Mouse (Mus musculus): ENCODE measurements around the gene Rnf215. TPM values are rescaled to one million over a fixed set of nuclear protein-coding genes. Genes with fewer than 3 reads are reported as not detected.

Gene Rnf215
- 10 to 100 TPM; 43.2 to 52.4 TPM for polyA plus RNA-seq (2017; shearing (Covaris generic))

DNA sequence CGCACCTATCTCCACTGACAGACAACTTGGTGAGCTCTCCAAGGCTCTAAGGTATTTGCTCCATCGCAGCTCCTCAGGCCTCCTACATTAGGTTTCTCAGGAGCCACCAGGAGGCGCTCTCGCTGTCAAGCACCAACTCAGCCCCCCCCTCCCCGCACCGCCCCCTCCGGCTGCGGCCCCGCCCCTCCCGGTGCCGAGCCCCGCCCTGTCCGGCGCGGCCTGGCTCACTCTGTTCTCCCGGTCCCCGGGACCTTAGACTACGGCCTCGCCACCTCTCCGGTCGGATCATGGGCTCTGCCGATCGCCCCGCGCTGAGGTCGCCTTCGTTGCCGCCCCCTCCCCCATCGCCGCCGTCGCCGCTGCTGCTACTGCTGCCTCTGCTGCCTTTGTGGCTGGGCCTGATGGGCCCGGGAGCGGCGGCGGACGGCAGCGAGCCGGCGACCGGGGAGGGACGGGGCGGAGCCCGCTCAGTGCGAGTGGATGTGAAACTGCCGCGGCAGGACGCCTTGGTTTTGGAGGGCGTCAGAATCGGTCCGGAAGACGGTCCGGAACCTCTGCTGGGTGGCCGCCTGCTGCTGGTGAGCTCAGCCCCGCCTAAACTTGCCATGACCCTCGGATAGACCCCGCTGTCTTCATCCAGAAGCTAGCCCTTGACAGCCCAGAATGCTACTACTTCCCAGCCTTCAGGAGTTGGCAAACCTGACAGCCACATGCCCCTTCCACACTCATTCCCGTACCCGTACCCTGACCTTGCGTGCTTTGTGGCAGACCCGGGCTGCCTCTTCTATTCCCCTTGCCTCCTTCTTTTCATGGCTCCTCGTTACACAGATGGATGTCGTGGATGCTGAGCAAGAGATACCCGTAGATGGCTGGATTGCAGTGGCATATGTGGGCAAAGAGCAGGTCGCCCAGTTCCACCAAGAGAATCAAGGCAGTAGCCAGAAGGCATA, at the start of gene Rnf215:
TSS of gene Rnf215 (plus strand) at position 217 of the 950 bp plus-strand sequence.

DNA sequence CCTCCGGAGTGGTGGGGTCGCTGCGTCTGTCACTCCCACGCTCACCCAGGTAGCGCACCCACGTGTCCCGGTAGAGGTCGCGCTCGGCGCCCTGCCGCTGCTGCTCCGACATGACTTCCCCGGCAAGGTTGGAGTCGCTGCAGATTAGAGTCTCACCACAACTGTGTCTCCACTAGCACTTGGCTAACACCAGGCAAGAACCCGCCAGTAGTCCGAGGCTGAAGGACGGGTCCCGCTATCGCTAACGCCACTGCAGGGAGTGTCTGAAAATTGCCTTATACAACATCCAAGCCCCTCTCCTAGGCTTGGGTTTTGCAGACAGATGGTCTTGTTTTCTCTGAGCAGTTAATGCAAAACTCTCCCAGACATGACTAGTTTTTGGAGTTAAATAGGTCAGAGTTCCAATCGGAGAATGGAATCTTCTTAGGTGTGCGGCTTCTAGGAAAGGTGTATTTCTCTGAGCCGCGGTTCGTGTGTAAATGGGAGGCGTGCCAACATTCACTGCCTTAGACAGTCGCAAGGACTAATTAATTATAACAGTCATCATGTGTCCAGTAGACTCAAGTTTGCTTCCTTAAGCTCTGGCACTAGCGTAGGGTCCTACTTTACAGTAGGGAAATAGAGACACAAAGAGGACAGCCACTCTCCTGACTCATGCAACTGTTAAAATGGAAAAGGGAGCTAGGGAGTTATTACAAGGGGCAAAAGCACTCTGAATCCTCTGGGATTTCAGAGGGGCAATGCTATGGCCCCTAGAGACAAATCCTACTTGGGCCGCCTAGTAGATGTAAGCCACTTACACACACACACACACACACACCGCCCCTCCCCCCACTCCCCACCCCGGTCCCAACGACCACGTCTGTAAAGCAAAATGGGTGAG, 39.6 kb upstream of the Rnf215 start, which contains the start of gene Mtfp1:
TSS of gene Mtfp1 (minus strand) at position 275 of the 883 bp plus-strand sequence.

DNA sequence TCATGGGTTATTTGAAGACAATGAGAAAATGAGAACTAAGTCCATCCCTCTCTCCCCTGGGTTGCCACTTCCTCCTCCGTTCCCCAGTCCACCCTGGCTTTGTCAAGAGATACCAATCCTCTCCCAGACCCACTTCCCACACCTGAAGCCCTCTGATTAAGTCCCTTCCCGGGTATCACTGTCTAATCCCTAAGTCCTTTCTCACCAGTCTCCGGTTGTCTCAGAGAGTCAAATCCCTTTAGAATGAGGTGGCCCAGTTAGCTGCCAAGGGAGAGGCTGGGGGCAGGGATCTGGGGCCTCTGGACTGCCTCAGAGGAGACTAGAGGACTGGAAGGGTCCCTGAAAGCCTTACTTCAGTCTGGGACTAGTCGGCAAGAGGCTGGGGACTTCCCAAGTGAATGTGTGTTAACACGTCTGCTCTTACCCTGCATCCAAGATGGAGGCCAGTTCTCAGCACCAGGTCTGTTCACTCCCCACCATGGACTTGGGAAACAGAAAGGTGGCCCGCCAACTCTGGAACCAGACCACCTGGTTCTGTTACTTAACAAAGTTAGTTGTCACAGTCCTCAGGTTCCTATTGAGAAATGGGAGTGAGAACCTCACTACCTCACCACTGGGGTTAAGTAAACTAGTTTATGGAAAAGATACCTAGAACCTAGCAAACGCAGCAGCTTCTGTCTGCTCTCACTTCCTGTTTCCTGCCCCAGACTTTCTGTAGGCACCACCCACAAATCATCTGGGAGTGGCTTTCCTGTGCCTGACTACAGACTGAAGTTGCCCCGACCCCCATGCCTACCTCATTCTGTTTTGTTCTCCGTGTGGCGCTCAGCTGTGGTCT, 12.0 kb upstream of the Rnf215 start, which contains the start of gene Sec14l2:
TSS of gene Sec14l2 (minus strand) at position 674 of the 838 bp plus-strand sequence.

DNA sequence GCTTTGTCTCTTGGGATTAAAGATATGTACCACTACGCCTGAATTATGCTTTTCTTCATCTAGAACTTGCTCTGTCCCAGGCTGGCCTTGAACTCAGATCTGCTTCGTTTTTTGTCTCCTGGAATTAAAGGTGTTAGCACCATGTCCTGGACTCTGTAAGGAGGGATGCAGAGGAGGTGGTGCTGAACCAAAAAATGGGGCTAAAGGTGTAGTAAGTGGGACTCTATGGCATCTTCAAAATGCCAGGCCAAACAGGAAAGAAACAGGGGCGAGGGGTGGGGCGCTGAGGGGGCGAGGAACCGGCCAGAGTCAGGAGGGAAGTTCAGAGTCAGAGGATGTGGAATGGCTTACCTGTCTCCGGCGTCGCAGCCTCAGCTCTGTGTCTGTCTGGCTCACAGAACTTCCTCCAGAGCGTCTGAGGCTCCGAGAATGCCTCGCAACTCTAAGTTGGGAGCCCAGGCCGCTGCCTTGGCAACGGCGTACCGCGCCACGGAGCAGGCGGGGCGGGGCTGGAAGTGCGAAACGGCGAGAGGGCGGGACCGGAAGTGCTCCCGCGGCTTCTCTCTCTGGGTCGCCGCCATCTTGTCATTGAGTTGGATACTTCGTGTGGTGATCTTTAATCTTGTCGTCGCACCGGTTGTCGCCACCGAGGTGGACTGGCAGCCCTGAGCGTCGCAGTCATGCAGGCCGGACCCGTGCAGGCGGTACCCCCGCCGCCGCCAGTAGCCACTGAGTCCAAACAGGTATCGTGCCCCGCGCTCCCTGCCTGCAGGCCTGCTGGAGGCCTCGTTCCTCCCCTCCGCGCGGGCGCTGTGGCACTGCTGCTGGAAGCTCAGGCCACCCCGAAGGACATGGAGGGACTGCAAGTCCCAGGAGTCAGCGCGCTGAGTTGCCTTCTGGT, 25.1 kb downstream of the Rnf215 start, which contains the start of the genes Ccdc157 and Sf3a1:
TSS of gene Ccdc157 (minus strand) at position 486 of the 901 bp plus-strand sequence.
TSS of gene Sf3a1 (plus strand) at position 543 of the 901 bp plus-strand sequence.

DNA sequence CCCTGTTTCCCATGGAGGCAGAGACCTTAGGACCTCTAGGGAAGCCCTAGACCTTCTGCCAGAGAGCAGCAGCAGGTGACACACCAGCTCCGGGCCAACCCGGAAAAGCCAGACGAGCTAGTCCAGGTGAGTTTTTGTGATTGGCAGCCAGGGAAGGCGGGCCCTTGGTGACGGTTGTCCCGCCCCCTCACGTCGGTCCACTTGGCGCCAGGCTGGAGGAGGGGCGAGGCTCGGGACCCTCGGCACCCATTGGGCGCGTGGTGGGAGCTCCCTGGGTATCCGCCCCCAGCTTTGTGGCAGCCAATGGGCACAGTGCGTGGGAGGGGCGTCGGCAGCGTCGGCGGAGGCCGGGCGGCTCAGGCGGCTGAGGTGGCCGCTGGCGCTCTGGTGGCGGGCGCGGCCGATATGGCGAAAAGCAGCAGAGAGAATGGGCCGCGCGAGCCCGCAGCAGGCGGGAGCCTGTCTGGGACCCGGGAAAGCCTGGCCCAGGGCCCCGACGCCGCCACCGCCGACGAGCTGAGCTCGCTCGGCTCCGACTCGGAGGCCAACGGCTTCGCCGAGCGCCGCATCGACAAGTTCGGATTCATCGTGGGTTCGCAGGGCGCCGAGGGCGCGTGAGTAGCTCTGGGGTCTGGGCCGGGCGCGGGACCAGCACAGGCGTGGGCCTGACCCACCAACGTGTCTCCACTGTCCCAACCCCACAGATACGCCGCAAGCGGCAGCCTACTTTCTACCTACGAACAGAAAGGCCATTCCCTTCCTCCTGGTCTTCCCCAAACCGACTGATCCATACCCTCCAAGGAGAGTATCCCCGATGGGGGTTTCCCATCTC, 51.7 kb downstream of the Rnf215 start, which contains the start of gene Tbc1d10a:
TSS of gene Tbc1d10a (plus strand) at position 304 of the 832 bp plus-strand sequence.

Other genes with a start within 250 kb of the Rnf215 start
- gene 4921536K21Rik, start 240.1 kb upstream of the Rnf215 start, polyA plus RNA-seq (2017; shearing (Covaris generic)), result not detected
- under 1 TPM; 0.30 to 0.42 TPM for gene Dusp18, start 240.0 kb upstream of the Rnf215 start, polyA plus RNA-seq (2017; shearing (Covaris generic))
- gene Slc35e4, start 220.5 kb upstream of the Rnf215 start, polyA plus RNA-seq (2017; shearing (Covaris generic)), result 1 to 10 TPM; 3.9 to 4.0 TPM
- gene Tcn2, start 203.0 kb upstream of the Rnf215 start, polyA plus RNA-seq (2017; shearing (Covaris generic)), result 10 to 100 TPM; 17.7 to 51.7 TPM
- 10 to 100 TPM; 73.5 to 86.3 TPM for gene Pes1, start 171.2 kb upstream of the Rnf215 start, polyA plus RNA-seq (2017; shearing (Covaris generic))
- gene 4930556J24Rik, start 158.4 kb upstream of the Rnf215 start, polyA plus RNA-seq (2017; shearing (Covaris generic)), result under 1 TPM; 0.29 to 0.88 TPM
- gene Gal3st1, start 151.6 kb upstream of the Rnf215 start, polyA plus RNA-seq (2017; shearing (Covaris generic)), result 1 to 10 TPM in 1 of 2 experiments, under 1 TPM in 1; 0.33 to 1.8 TPM
- under 1 TPM in 1 of 2 experiments, not detected in 1; 0.75 TPM for gene Sec14l4, start 103.7 kb upstream of the Rnf215 start, polyA plus RNA-seq (2017; shearing (Covaris generic))
- 1 to 10 TPM in 1 of 2 experiments, under 1 TPM in 1; 0.19 to 1.5 TPM for gene Sec14l3, start 70.4 kb upstream of the Rnf215 start, polyA plus RNA-seq (2017; shearing (Covaris generic))
- gene Mtfp1, start 39.8 kb upstream of the Rnf215 start, polyA plus RNA-seq (2017; shearing (Covaris generic)), result 1 to 10 TPM; 1.9 to 4.1 TPM
- gene Sec14l2, start 11.8 kb upstream of the Rnf215 start, polyA plus RNA-seq (2017; shearing (Covaris generic)), result 1 to 10 TPM in 1 of 2 experiments, under 1 TPM in 1; 0.77 to 2.8 TPM
- 1 to 10 TPM; 4.4 to 9.4 TPM for gene Ccdc157, start 25.1 kb downstream of the Rnf215 start, polyA plus RNA-seq (2017; shearing (Covaris generic))
- gene Sf3a1, start 25.1 kb downstream of the Rnf215 start, polyA plus RNA-seq (2017; shearing (Covaris generic)), result 10 to 100 TPM; 69.4 to 69.8 TPM
- gene Tbc1d10a, start 51.6 kb downstream of the Rnf215 start, polyA plus RNA-seq (2017; shearing (Covaris generic)), result 100 to 1,000 TPM; 110 to 134 TPM
- 10 to 100 TPM; 45.3 to 46.4 TPM for gene Castor1, start 83.0 kb downstream of the Rnf215 start, polyA plus RNA-seq (2017; shearing (Covaris generic))
- 10 to 100 TPM; 27.4 to 46.4 TPM for gene Osm, start 101.2 kb downstream of the Rnf215 start, polyA plus RNA-seq (2017; shearing (Covaris generic))
- 1 to 10 TPM in 1 of 2 experiments, under 1 TPM in 1; 0.09 to 3.4 TPM for gene Lif, start 122.4 kb downstream of the Rnf215 start, polyA plus RNA-seq (2017; shearing (Covaris generic))